ENCODE assay signal across 18 mouse cellular contexts in genomic region chr15:51633068-51633467, GRCm38 (mm10).
"Had no signal": no experiment of that assay in that cellular context is flagged by ENCODE, and none has a peak within 500 bp of the region (broad histone marks: within the 10 kb centered on the region; RNA-seq: fewer than 3 reads in every experiment).

No protein-coding gene starts in this region.

- H3K9ac ChIP-seq: lung, embryonic 15.5 days; midbrain, embryonic 13.5 days; midbrain, embryonic 15.5 days; neural tube, embryonic 13.5 days; neural tube, embryonic 15.5 days had no signal

- ATAC-seq: midbrain, embryonic 13.5 days; midbrain, embryonic 15.5 days had no signal

- H3K4me3 ChIP-seq: lung, embryonic 15.5 days; midbrain, embryonic 10.5 days; midbrain, embryonic 13.5 days; midbrain, embryonic 15.5 days; myocyte; neural tube, embryonic 13.5 days; neural tube, embryonic 15.5 days had no signal

- H3K9me3 ChIP-seq: lung, embryonic 15.5 days; midbrain, embryonic 10.5 days; midbrain, embryonic 13.5 days; midbrain, embryonic 15.5 days; neural tube, embryonic 13.5 days; neural tube, embryonic 15.5 days had no signal

- H3K27ac ChIP-seq: lung, embryonic 15.5 days; midbrain, embryonic 10.5 days; midbrain, embryonic 13.5 days; midbrain, embryonic 15.5 days; neural tube, embryonic 13.5 days; neural tube, embryonic 15.5 days had no signal

- H3K36me3 ChIP-seq: lung, embryonic 15.5 days; midbrain, embryonic 10.5 days; midbrain, embryonic 13.5 days; midbrain, embryonic 15.5 days; neural tube, embryonic 13.5 days; neural tube, embryonic 15.5 days had no signal

- DNase-seq: lung, adult 2 months; lung, postnatal 10 days; lung, postnatal 4 days; retina, postnatal 1 day; right cerebral cortex, adult 18-20 months; right cerebral cortex, postnatal 25 days; right cerebral cortex, postnatal 4 days; spleen, adult 18-20 months; thymus, adult 18-20 months; thymus, postnatal 25 days; thymus, postnatal 4 days had no signal

- H3K4me2 ChIP-seq: lung, embryonic 15.5 days; midbrain, embryonic 13.5 days; midbrain, embryonic 15.5 days; neural tube, embryonic 13.5 days; neural tube, embryonic 15.5 days had no signal

- H3K27me3 ChIP-seq: lung, embryonic 15.5 days; midbrain, embryonic 13.5 days; midbrain, embryonic 15.5 days; neural tube, embryonic 13.5 days; neural tube, embryonic 15.5 days had no signal
